Mouse (Mus musculus): Measurements from ENCODE around the gene Ssbp4.

DNA sequence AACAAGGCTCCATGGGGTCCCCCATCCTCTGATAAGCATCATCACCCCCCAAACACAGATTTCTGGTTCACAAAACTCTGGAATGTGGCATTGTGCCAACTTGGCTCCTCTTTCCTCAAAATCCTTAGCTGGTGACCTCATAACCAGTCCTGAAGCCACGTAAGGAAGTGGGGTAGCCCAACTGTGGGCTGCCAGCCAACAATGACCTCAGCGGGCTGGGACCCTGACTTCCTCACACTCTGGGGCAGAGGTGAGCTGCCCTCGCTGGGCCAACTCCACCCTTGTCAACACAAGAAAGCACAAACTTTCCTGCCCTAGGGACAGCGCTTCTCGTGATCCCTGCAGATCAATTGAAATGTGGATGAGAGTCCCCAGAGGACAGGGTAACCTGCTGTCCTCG lies 25.4 kb upstream of the Ssbp4 start:
- TF ChIP-seq CTCF (conservative IDR thresholded peaks at IDR 0.05; ENCODE audit: low read length): no peak
- TF ChIP-seq POU5F1 (IDR thresholded peaks at IDR 0.05; ENCODE audit: borderline replicate concordance, low read length): no peak
- TF ChIP-seq NANOG (IDR thresholded peaks at IDR 0.05; ENCODE audit: borderline replicate concordance, low read length): no peak

Data from E14TG2a.4 (cell line).